Mouse (Mus musculus) forebrain, embryonic 13.5 days (tissue): ENCODE results near the gene Gm11733. TPM values are rescaled to one million over a fixed set of nuclear protein-coding genes. Genes with fewer than 3 reads are reported as not detected.
A peak's percentile ranks its signal among the peaks of the same experiment; 100 is the strongest.

Experiments used
- ATAC-seq: fragments of 200-750 bp; cut with Nextera tagmentation; 2 replicates; pipeline ENCODE4 v1.8.0; 2017
- H3K27ac ChIP-seq: fragments of 300-500 bp; sonication (generic); 2 replicates; pipeline ENCODE4 v1.5.1; 2015; ENCODE audit warnings: inconsistent platforms, mild to moderate bottlenecking, moderate library complexity
- H3K27me3 ChIP-seq: fragments of 300-500 bp; sonication (generic); 2 replicates; pipeline ENCODE4 v1.6.1; 2015; ENCODE audit warnings: mild to moderate bottlenecking, inconsistent platforms
- H3K36me3 ChIP-seq: fragments of 300-500 bp; sonication (generic); 2 replicates; pipeline ENCODE4 v1.6.1; 2015; ENCODE audit warnings: mild to moderate bottlenecking, inconsistent platforms; ENCODE audit not compliant: poor library complexity, severe bottlenecking
- H3K4me1 ChIP-seq: fragments of 300-500 bp; sonication (generic); 2 replicates; pipeline ENCODE4 v1.6.1; 2015; ENCODE audit warnings: inconsistent platforms
- H3K4me2 ChIP-seq: fragments of 300-500 bp; sonication (generic); 2 replicates; pipeline ENCODE4 v1.6.1; 2015; ENCODE audit warnings: inconsistent platforms, mild to moderate bottlenecking, moderate library complexity
- H3K4me3 ChIP-seq: fragments of 300-500 bp; sonication (generic); 2 replicates; pipeline ENCODE4 v1.5.1; 2015; ENCODE audit warnings: mild to moderate bottlenecking, inconsistent platforms
- H3K9ac ChIP-seq: fragments of 300-500 bp; sonication (generic); 2 replicates; pipeline ENCODE4 v1.6.1; 2015; ENCODE audit warnings: mild to moderate bottlenecking, inconsistent platforms
- H3K9me3 ChIP-seq: fragments of 300-500 bp; sonication (generic); replicated peaks from 2 replicates; pipeline ENCODE4 v1.6.1; 2016; ENCODE audit warnings: inconsistent platforms
- WGBS: fragments of 180-500 bp; shearing (Covaris S2); methylation state at CpG from one replicate; pipeline ENCODE4 v1.1.7; 2015; 5-methylcytosine and 5-hydroxymethylcytosine counted together
- polyA plus RNA-seq: library from polyadenylated mRNA; unstranded; fragments of >200 nt; fragmentation: Nextera tagmentation; extraction: Ambion mirVana; gene quantifications from 2 replicates; pipeline ENCODE4 v1.2.1, GENCODE M21; 2015

Gm11733 gene
- polyA plus RNA-seq, 1 experiment from 2014 or later = not detected

- H3K4me2 ChIP-seq = peak overlapping the region; percentile 41
- peaks cover 7% of the 10 kb centered on the region; the same call in 1 of the 2 replicates for H3K9me3 ChIP-seq
- peaks cover 77% of the 10 kb centered on the region for H3K4me1 ChIP-seq
- H3K27ac ChIP-seq = peak overlapping the region; percentile 97
- ATAC-seq = peak; percentile 67
- H3K4me3 ChIP-seq = no peak overlapping the region
- WGBS = 4% methylated on average over 13 of the region's 13 CpGs
- H3K9ac ChIP-seq = peak overlapping the region; percentile 47
- no peaks in the 10 kb centered on the region for H3K36me3 ChIP-seq
- peaks cover 35% of the 10 kb centered on the region for H3K27me3 ChIP-seq
Measured at GRCm38 (mm10) chr11:117479007-117479719, 5.0 kb upstream of the Gm11733 start.

- ATAC-seq = no peak
- Histone ChIP-seq H3K27ac (peak overlapping the region; percentile 97), H3K4me1 (peaks cover 83% of the 10 kb centered on the region), H3K4me2 (peak overlapping the region; percentile 41), H3K27me3 (peaks cover 40% of the 10 kb centered on the region), H3K4me3 (no peak overlapping the region), H3K36me3 (no peaks in the 10 kb centered on the region), H3K9me3 (peaks cover 7% of the 10 kb centered on the region; the same call in 1 of the 2 replicates), H3K9ac (peak overlapping the region; percentile 47)
- WGBS = 34% methylated on average over 12 of the region's 12 CpGs
Measured at GRCm38 (mm10) chr11:117479746-117480145, 4.4 kb upstream of the Gm11733 start.

- Histone ChIP-seq H3K36me3 (no peaks in the 10 kb centered on the region), H3K27ac (peak overlapping the region; percentile 93), H3K4me2 (peak overlapping the region; percentile 52), H3K9me3 (peaks cover 6% of the 10 kb centered on the region; the same call in 1 of the 2 replicates), H3K9ac (peak overlapping the region; percentile 48; the same call in 1 of the 2 replicates), H3K4me1 (peaks cover 73% of the 10 kb centered on the region), H3K4me3 (peak overlapping the region; percentile 26), H3K27me3 (peaks cover 57% of the 10 kb centered on the region)
- ATAC-seq = 0 out of 2 replicates have a peak, but pooled peaks have one; percentile 11
- 7% methylated on average over 11 of the region's 11 CpGs for WGBS
Measured at GRCm38 (mm10) chr11:117482300-117482676, 1.9 kb upstream of the Gm11733 start.

GRCm38 (mm10) chr11:117482677-117483511 lies 1.3 kb upstream of the Gm11733 start:
- H3K4me1 ChIP-seq = peaks cover 71% of the 10 kb centered on the region
- peak overlapping the region; percentile 93 for H3K27ac ChIP-seq
- H3K4me2 ChIP-seq = peak overlapping the region; percentile 52
- H3K27me3 ChIP-seq = peaks cover 55% of the 10 kb centered on the region
- H3K9me3 ChIP-seq = no peaks in the 10 kb centered on the region
- peak overlapping the region; percentile 26 for H3K4me3 ChIP-seq
- H3K9ac ChIP-seq = peak overlapping the region; percentile 48; the same call in 1 of the 2 replicates
- no peaks in the 10 kb centered on the region for H3K36me3 ChIP-seq
- ATAC-seq = peak; percentile 82
- WGBS = 1% methylated on average over 21 of the region's 26 CpGs

GRCm38 (mm10) chr11:117491408-117492208 lies 7.4 kb downstream of the Gm11733 start:
- 0 out of 2 replicates have a peak overlapping the region, but pooled peaks have one; percentile 17 for H3K9ac ChIP-seq

GRCm38 (mm10) chr11:117492209-117492505 lies 8.0 kb downstream of the Gm11733 start:
- peak overlapping the region; percentile 73 for H3K27ac ChIP-seq
- no peaks in the 10 kb centered on the region for H3K36me3 ChIP-seq
- peaks cover 18% of the 10 kb centered on the region; the same call in 1 of the 2 replicates for H3K27me3 ChIP-seq
- H3K9me3 ChIP-seq = peaks cover 7% of the 10 kb centered on the region; the same call in 1 of the 2 replicates
- H3K4me3 ChIP-seq = no peak overlapping the region
- ATAC-seq = no peak; the same call in 1 of the 2 replicates
- 0 out of 2 replicates have a peak overlapping the region, but pooled peaks have one; percentile 17 for H3K9ac ChIP-seq
- 0% methylated on average over 1 of the region's 1 CpGs for WGBS
- H3K4me1 ChIP-seq = peaks cover 47% of the 10 kb centered on the region
- peak overlapping the region; percentile 20 for H3K4me2 ChIP-seq

More at GRCm38 (mm10) chr11:117491408-117492208, 7.4 kb downstream of the Gm11733 start:
- H3K4me1 ChIP-seq = peaks cover 41% of the 10 kb centered on the region
- ATAC-seq = peak; percentile 50; the same call in 1 of the 2 replicates
- H3K4me2 ChIP-seq = peak overlapping the region; percentile 20
- H3K27ac ChIP-seq = peak overlapping the region; percentile 73
- H3K9me3 ChIP-seq = peaks cover 7% of the 10 kb centered on the region; the same call in 1 of the 2 replicates
- H3K27me3 ChIP-seq = peaks cover 23% of the 10 kb centered on the region; the same call in 1 of the 2 replicates
- no peaks in the 10 kb centered on the region for H3K36me3 ChIP-seq
- H3K4me3 ChIP-seq = no peak overlapping the region
- WGBS = 25% methylated on average over 16 of the region's 17 CpGs

- 18% methylated on average over 4 of the region's 4 CpGs for WGBS
- Histone ChIP-seq H3K4me1 (peaks cover 65% of the 10 kb centered on the region), H3K36me3 (no peaks in the 10 kb centered on the region), H3K27me3 (peaks cover 14% of the 10 kb centered on the region; the same call in 1 of the 2 replicates), H3K4me2 (peak overlapping the region; percentile 41), H3K27ac (peak overlapping the region; percentile 91), H3K4me3 (no peak overlapping the region), H3K9ac (peak overlapping the region; percentile 50; the same call in 1 of the 2 replicates), H3K9me3 (no peaks in the 10 kb centered on the region)
- peak; percentile 59 for ATAC-seq
Measured at GRCm38 (mm10) chr11:117496812-117497211, 12.6 kb downstream of the Gm11733 start.

- no peaks in the 10 kb centered on the region for H3K9me3 ChIP-seq
- ATAC-seq = peak; percentile 96
- peaks cover 14% of the 10 kb centered on the region; the same call in 1 of the 2 replicates for H3K27me3 ChIP-seq
- peak overlapping the region; percentile 91 for H3K27ac ChIP-seq
- WGBS = 5% methylated on average over 16 of the region's 16 CpGs
- peaks cover 58% of the 10 kb centered on the region for H3K4me1 ChIP-seq
- peak overlapping the region; percentile 50 for H3K9ac ChIP-seq
- peak overlapping the region; percentile 5; the same call in 1 of the 2 replicates for H3K4me3 ChIP-seq
- H3K4me2 ChIP-seq = peak overlapping the region; percentile 41
- H3K36me3 ChIP-seq = no peaks in the 10 kb centered on the region
Measured at GRCm38 (mm10) chr11:117497256-117498136, 13.3 kb downstream of the Gm11733 start.

- ATAC-seq = no peak; the same call in 1 of the 2 replicates
- Histone ChIP-seq H3K27ac (peak overlapping the region; percentile 91), H3K4me3 (no peak overlapping the region)
Measured at GRCm38 (mm10) chr11:117498137-117498511, 14.0 kb downstream of the Gm11733 start.

GRCm38 (mm10) chr11:117508972-117509371 lies 24.8 kb downstream of the Gm11733 start:
- no peak overlapping the region for H3K4me3 ChIP-seq
- H3K9me3 ChIP-seq = no peaks in the 10 kb centered on the region; the same call in 1 of the 2 replicates
- H3K27me3 ChIP-seq = no peaks in the 10 kb centered on the region
- no peak overlapping the region for H3K27ac ChIP-seq
- H3K4me1 ChIP-seq = no peaks in the 10 kb centered on the region
- no peak for ATAC-seq
- no peak overlapping the region for H3K9ac ChIP-seq
- no peaks in the 10 kb centered on the region for H3K36me3 ChIP-seq
- 83% methylated on average over 4 of the region's 4 CpGs for WGBS
- no peak overlapping the region for H3K4me2 ChIP-seq

More at GRCm38 (mm10) chr11:117498137-117498511, 14.0 kb downstream of the Gm11733 start:
- H3K9me3 ChIP-seq = no peaks in the 10 kb centered on the region
- H3K4me2 ChIP-seq = peak overlapping the region; percentile 41
- 30% methylated on average over 1 of the region's 1 CpGs for WGBS
- peaks cover 53% of the 10 kb centered on the region for H3K4me1 ChIP-seq
- H3K36me3 ChIP-seq = no peaks in the 10 kb centered on the region
- peak overlapping the region; percentile 50; the same call in 1 of the 2 replicates for H3K9ac ChIP-seq
- H3K27me3 ChIP-seq = peaks cover 11% of the 10 kb centered on the region; the same call in 1 of the 2 replicates
